Mouse (Mus musculus): ENCODE results near the gene Ubn2. TPM values are rescaled to one million over a fixed set of nuclear protein-coding genes. Genes with fewer than 3 reads are reported as not detected.

Gene Ubn2
- polyA plus RNA-seq, 1 experiment from 2014 or later: 11.5 TPM

- H3K27me3 ChIP-seq (ENCODE audit: insufficient read depth, low read length): no peaks in the 10 kb centered on the region
- no peak overlapping the region for H3K27ac ChIP-seq (ENCODE audit: low read length)
- H3K36me3 ChIP-seq (ENCODE audit: insufficient read depth, low read length): peaks cover 22% of the 10 kb centered on the region
- ATAC-seq (ENCODE audit: low FRiP score, low TSS enrichment): no peak
- 90% methylated on average over 4 of the region's 4 CpGs for WGBS
- H3K9ac ChIP-seq (replicated peaks; ENCODE audit: low read length): no peak overlapping the region
- no peaks in the 10 kb centered on the region for H3K4me1 ChIP-seq (ENCODE audit: insufficient read depth, low read length)
- no peaks in the 10 kb centered on the region for H3K9me3 ChIP-seq (ENCODE audit: low read length)
- no peak overlapping the region for H3K4me2 ChIP-seq (replicated peaks; ENCODE audit: low read depth, low read length)
- H3K4me3 ChIP-seq (ENCODE audit: low read length): no peak overlapping the region
These were observed 35.8 kb downstream of the Ubn2 start for GRCm38 (mm10) chr6:38469591-38469990.

GRCm38 (mm10) chr6:38481694-38482371 lies 48.1 kb downstream of the Ubn2 start:
- H3K4me1 ChIP-seq (ENCODE audit: insufficient read depth, low read length): no peaks in the 10 kb centered on the region
- no peaks in the 10 kb centered on the region for H3K9me3 ChIP-seq (ENCODE audit: low read length)
- peaks cover 37% of the 10 kb centered on the region for H3K36me3 ChIP-seq (ENCODE audit: insufficient read depth, low read length)
- no peak overlapping the region for H3K27ac ChIP-seq (ENCODE audit: low read length)
- H3K4me2 ChIP-seq (replicated peaks; ENCODE audit: low read depth, low read length): no peak overlapping the region
- H3K9ac ChIP-seq (replicated peaks; ENCODE audit: low read length): no peak overlapping the region
- ATAC-seq (ENCODE audit: low FRiP score, low TSS enrichment): no peak
- no peak overlapping the region for H3K4me3 ChIP-seq (ENCODE audit: low read length)
- no peaks in the 10 kb centered on the region for H3K27me3 ChIP-seq (ENCODE audit: insufficient read depth, low read length)
- 70% methylated on average over 5 of the region's 5 CpGs for WGBS

DNA sequence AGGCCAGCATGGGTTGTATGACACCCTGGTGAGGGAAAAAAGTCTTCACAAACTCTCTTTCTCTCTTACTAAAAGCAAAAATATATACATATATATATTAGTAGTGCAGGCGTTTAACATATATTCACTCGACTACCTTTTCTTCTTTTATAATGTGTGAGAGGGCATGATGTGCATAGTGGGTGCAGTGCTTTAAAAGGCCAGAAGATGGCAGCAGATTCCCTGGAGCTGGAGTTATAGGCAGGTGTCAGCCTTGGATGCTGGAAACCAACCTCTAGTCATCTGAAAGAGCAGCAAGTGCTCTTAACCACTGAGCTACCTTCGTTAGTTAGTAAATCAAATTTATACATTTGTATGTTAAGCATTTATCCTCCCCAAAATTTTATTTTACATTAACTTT lies 58.8 kb downstream of the Ubn2 start:
- H3K27me3 ChIP-seq (ENCODE audit: insufficient read depth, low read length): no peaks in the 10 kb centered on the region
- 90% methylated on average over 3 of the region's 3 CpGs for WGBS

GRCm38 (mm10) chr6:38495641-38496040 lies 61.9 kb downstream of the Ubn2 start:
- no peak overlapping the region for H3K27ac ChIP-seq (ENCODE audit: low read length)
- H3K4me2 ChIP-seq (replicated peaks; ENCODE audit: low read depth, low read length): no peak overlapping the region
- H3K9me3 ChIP-seq (ENCODE audit: low read length): no peaks in the 10 kb centered on the region
- no peaks in the 10 kb centered on the region for H3K4me1 ChIP-seq (ENCODE audit: insufficient read depth, low read length)
- H3K4me3 ChIP-seq (ENCODE audit: low read length): no peak overlapping the region
- no peak overlapping the region for H3K9ac ChIP-seq (replicated peaks; ENCODE audit: low read length)
- WGBS: 26% methylated on average over 4 of the region's 4 CpGs
- peaks cover 41% of the 10 kb centered on the region for H3K36me3 ChIP-seq (ENCODE audit: insufficient read depth, low read length)
- ATAC-seq (ENCODE audit: low FRiP score, low TSS enrichment): no peak
- H3K27me3 ChIP-seq (ENCODE audit: insufficient read depth, low read length): no peaks in the 10 kb centered on the region

More for the DNA sequence above, 58.8 kb downstream of the Ubn2 start:
- Histone ChIP-seq H3K4me3 (ENCODE audit: low read length) (no peak overlapping the region), H3K4me2 (replicated peaks; ENCODE audit: low read depth, low read length) (no peak overlapping the region), H3K4me1 (ENCODE audit: insufficient read depth, low read length) (no peaks in the 10 kb centered on the region), H3K9ac (replicated peaks; ENCODE audit: low read length) (no peak overlapping the region), H3K36me3 (ENCODE audit: insufficient read depth, low read length) (peaks cover 32% of the 10 kb centered on the region), H3K27ac (ENCODE audit: low read length) (no peak overlapping the region), H3K9me3 (ENCODE audit: low read length) (no peaks in the 10 kb centered on the region)
- no peak for ATAC-seq (ENCODE audit: low FRiP score, low TSS enrichment)

- Histone ChIP-seq H3K27ac (ENCODE audit: low read length) (no peak overlapping the region), H3K4me2 (replicated peaks; ENCODE audit: low read depth, low read length) (no peak overlapping the region), H3K36me3 (ENCODE audit: insufficient read depth, low read length) (0 out of 2 replicates have a peak, but pooled peaks cover under 1% of the 10 kb centered on the region), H3K9ac (replicated peaks; ENCODE audit: low read length) (no peak overlapping the region), H3K27me3 (ENCODE audit: insufficient read depth, low read length) (no peaks in the 10 kb centered on the region), H3K4me1 (ENCODE audit: insufficient read depth, low read length) (no peaks in the 10 kb centered on the region), H3K4me3 (ENCODE audit: low read length) (no peak overlapping the region), H3K9me3 (ENCODE audit: low read length) (no peaks in the 10 kb centered on the region)
- ATAC-seq (ENCODE audit: low FRiP score, low TSS enrichment): no peak
- WGBS: 91% methylated on average over 1 of the region's 1 CpGs
These were observed 78.3 kb downstream of the Ubn2 start for GRCm38 (mm10) chr6:38512096-38512495.

GRCm38 (mm10) chr6:38512830-38513229 lies 79.1 kb downstream of the Ubn2 start:
- no peak overlapping the region for H3K4me2 ChIP-seq (replicated peaks; ENCODE audit: low read depth, low read length)
- ATAC-seq (ENCODE audit: low FRiP score, low TSS enrichment): no peak

DNA sequence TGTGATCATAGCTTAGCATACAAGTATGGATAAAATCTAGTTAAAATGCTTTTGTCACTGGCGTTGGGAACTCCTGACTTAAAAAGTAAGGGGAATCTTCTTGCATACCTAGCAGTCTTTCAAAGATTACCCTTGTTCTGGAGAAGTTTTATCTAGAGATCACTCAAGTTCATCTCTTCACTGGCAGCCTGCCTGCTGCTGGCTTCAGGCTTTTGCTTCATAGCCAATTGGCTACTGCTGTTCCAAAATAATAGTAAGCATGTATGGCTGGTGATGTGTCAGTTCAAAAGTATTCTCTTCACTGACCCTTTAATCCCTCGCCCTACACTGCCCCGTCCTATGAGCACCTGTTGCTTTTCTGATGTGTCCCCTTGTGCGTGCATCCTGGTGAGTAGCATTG lies 81.5 kb downstream of the Ubn2 start:
- Histone ChIP-seq H3K4me2 (replicated peaks; ENCODE audit: low read depth, low read length) (no peak overlapping the region), H3K9ac (replicated peaks; ENCODE audit: low read length) (no peak overlapping the region), H3K9me3 (ENCODE audit: low read length) (no peaks in the 10 kb centered on the region), H3K36me3 (ENCODE audit: insufficient read depth, low read length) (no peaks in the 10 kb centered on the region), H3K27me3 (ENCODE audit: insufficient read depth, low read length) (no peaks in the 10 kb centered on the region), H3K4me3 (ENCODE audit: low read length) (no peak overlapping the region), H3K4me1 (ENCODE audit: insufficient read depth, low read length) (no peaks in the 10 kb centered on the region), H3K27ac (ENCODE audit: low read length) (no peak overlapping the region)
- no peak for ATAC-seq (ENCODE audit: low FRiP score, low TSS enrichment)
- 90% methylated on average over 4 of the region's 4 CpGs for WGBS

More at GRCm38 (mm10) chr6:38512830-38513229, 79.1 kb downstream of the Ubn2 start:
- H3K27ac ChIP-seq (ENCODE audit: low read length): no peak overlapping the region
- no peak overlapping the region for H3K4me3 ChIP-seq (ENCODE audit: low read length)
- no peaks in the 10 kb centered on the region for H3K9me3 ChIP-seq (ENCODE audit: low read length)
- H3K4me1 ChIP-seq (ENCODE audit: insufficient read depth, low read length): no peaks in the 10 kb centered on the region
- no peaks in the 10 kb centered on the region for H3K27me3 ChIP-seq (ENCODE audit: insufficient read depth, low read length)
- no peaks in the 10 kb centered on the region for H3K36me3 ChIP-seq (ENCODE audit: insufficient read depth, low read length)
- no peak overlapping the region for H3K9ac ChIP-seq (replicated peaks; ENCODE audit: low read length)

GRCm38 (mm10) chr6:38523851-38524250 lies 90.1 kb downstream of the Ubn2 start:
- no peak overlapping the region for H3K4me2 ChIP-seq (replicated peaks; ENCODE audit: low read depth, low read length)

DNA sequence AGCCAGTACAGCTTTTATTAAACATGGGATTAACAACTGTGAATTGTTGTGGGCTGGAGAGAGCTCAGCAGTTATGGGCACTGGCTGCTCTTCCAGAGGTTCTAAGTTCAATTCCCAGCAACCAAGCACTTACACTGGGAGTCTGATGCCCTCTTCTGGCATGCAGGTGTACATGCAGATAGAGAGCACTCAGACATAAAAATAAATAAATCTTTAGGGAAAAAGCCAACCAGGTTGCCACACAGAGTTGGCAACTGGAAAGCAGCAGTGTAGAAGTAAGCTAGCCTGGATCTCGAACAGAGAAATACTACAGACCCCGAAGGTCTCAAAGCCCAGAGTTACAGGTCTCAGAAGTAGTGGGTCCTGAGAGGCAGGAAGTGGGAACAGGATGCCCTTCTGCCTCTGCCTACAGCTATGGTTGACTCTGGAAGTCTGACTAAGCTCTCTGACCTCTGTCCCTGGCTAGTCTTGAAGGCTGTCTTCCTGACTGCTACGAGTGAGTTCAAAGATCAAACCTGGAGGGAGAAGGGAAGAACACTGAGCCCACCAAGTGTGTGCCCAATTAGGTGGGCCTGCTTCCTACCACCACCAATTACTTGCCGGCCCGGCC lies 97.6 kb downstream of the Ubn2 start:
- H3K4me3 ChIP-seq (ENCODE audit: low read length): no peak overlapping the region
- peaks cover 11% of the 10 kb centered on the region for H3K4me1 ChIP-seq (ENCODE audit: insufficient read depth, low read length)
- no peak overlapping the region for H3K9ac ChIP-seq (replicated peaks; ENCODE audit: low read length)
- H3K9me3 ChIP-seq (ENCODE audit: low read length): no peaks in the 10 kb centered on the region
- no peaks in the 10 kb centered on the region for H3K36me3 ChIP-seq (ENCODE audit: insufficient read depth, low read length)
- no peak overlapping the region for H3K27ac ChIP-seq (ENCODE audit: low read length)
- no peak for ATAC-seq (ENCODE audit: low FRiP score, low TSS enrichment)
- 46% methylated on average over 5 of the region's 5 CpGs for whole genome bisulfite sequencing
- H3K27me3 ChIP-seq (ENCODE audit: insufficient read depth, low read length): no peaks in the 10 kb centered on the region
- no peak overlapping the region for H3K4me2 ChIP-seq (replicated peaks; ENCODE audit: low read depth, low read length)

More at GRCm38 (mm10) chr6:38523851-38524250, 90.1 kb downstream of the Ubn2 start:
- ATAC-seq (ENCODE audit: low FRiP score, low TSS enrichment): no peak
- Histone ChIP-seq H3K27me3 (ENCODE audit: insufficient read depth, low read length) (no peaks in the 10 kb centered on the region), H3K4me1 (ENCODE audit: insufficient read depth, low read length) (no peaks in the 10 kb centered on the region), H3K36me3 (ENCODE audit: insufficient read depth, low read length) (no peaks in the 10 kb centered on the region), H3K9me3 (ENCODE audit: low read length) (no peaks in the 10 kb centered on the region), H3K9ac (replicated peaks; ENCODE audit: low read length) (no peak overlapping the region), H3K27ac (ENCODE audit: low read length) (no peak overlapping the region), H3K4me3 (ENCODE audit: low read length) (no peak overlapping the region)
- 17% methylated on average over 8 of the region's 8 CpGs for WGBS

Measured in kidney, embryonic 16.5 days (tissue).